Mouse (Mus musculus): Measurements from ENCODE around the gene Hmgb2.
"Not testable (repeated sequence)": the region's sequence is repeated elsewhere in the genome, so short reads cannot be mapped to it uniquely, and the experiment has no call there.

Gene Hmgb2

DNA sequence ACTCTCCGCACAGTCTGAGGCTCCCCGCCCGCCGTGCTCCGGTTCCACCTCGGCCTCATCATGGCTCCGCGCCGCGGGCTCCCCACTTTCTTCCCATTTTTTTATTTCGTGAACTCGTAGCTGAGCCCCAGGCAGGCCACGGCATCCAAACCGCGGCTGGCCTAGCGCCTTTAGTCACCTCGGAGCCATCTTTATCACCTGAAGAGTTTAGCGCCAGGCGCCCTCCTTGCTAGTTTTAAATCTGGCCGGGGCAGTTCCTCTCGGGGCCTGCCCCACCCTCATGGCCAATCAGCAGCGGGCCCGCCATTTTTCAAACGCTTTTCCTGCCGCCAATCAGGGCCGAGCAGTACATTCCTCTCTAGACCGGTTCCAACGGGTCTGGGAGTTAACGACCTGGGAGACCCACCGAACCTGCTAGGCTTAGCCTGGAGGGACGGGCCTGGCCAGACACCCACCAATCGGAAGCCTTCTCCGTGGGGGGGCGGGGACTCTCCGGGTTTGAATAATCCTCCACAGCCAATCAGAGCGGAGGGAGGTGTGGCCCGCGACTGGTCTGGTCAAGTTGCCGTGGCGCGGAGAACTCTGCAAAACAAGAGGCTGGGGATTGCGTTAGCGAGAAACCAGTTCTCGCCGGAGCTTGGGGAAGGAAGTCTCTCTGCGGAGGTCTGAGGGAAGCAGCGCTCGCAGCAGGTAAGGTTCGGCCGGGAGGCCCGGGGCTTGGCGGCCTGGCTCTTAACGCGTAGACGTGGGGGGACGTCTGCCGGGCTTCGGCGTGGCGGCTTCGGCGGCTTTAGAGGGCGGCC is at the start of gene Hmgb2:
Gene Hmgb2 (plus strand): TSS at position 592 of the 803 bp plus-strand sequence.
- DNase-seq (ENCODE audit: low read depth, low spot score), result peak; percentile 99

DNA sequence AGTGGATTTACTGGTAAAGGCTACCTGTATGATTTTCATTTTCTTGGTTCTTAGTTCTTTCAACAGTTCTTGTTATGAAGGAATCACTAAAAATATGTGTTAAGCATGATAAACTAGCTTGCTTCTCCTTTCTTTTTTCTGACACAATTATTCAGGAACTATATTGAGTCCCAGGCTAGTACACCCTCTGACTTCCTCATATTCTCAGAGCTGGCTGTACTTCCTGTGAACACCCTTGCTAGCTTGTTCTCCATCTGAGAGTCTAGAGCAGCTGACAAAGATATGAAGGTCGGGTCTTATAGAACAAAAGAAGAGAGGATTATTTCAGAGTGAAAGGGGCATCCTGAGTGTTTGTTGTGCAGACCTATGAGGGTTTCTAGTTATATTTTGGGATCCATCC is 48.9 kb upstream of the Hmgb2 start:
- no peak for DNase-seq (ENCODE audit: low read depth, low spot score)

DNA sequence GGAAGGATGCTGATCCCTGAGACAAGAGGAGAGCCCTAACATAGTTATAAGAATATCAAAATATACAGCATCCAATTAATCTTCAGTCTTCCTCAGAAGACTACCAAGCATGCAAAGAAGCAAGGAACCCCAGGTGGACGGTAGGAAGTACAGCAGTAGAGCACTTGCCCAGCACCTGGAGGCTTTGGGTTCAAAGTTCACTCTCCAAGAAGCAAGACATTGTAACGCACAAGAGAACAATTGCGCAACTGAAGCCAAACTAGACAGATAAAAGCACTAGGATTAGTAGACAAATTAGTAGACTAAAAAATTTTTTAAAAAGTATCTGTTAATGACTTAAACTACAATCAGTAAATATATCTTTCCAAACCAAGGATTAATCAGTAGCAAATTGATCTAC is 48.0 kb upstream of the Hmgb2 start:
- no peak for DNase-seq (ENCODE audit: low read depth, low spot score)

DNA sequence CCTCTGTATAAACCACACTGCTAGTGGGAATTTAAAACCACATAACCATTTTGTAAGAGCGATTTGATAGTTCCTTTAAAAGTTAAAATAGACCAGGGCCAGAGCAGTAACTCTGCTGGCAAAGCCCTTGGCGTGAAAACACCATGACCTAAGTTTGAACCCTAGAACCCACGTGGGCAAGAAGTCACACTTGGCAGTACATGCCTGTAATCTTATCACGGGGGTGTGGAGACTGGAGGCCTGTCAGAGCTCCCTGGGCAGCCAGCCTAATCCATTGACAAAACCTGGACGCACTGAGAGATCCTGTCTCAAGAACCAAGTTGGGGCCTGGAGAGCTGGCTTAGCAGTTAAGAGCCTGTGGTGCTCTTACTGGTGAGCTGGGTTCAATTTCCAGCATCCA is 43.1 kb upstream of the Hmgb2 start:
- peak; percentile 95 for DNase-seq (ENCODE audit: low read depth, low spot score)

DNA sequence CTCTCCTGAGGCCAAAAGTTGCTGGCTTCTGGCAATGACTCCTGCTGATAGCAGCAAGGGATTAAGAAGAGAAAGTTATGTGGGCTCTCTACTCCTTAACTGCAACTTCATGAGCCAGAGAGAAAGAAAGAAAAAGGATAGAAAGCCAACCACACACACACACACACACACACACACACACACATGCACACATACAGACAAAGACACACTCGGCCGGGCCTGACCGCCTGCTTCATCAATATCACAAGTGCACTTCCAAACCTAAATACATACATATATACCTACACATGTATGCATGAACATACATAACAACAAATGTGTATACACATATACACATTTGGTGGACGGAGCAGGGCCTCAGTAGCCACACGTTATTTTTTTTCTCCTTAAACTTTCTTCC is 40.8 kb upstream of the Hmgb2 start:
- no peak for DNase-seq (ENCODE audit: low read depth, low spot score)

DNA sequence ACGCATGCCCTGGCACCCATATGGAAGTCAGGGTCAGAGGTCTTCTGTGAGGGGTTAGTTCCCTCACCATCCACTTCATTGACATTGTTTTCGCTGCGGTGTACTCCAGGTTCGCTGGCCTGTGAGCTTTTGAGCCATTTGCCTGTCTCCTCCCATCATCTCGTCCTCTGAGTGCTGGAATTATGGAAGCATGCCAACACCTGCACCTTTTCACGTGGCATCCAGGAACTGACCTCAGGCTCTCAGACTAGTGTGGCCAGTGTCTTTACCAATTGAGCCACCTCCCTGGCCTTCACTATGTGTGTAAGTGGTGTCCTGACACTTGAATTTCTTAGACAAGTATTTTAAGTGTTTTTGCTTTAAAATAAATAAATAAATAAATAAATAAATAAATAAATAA is 38.0 kb upstream of the Hmgb2 start:
- DNase-seq (ENCODE audit: low read depth, low spot score), result no peak

DNA sequence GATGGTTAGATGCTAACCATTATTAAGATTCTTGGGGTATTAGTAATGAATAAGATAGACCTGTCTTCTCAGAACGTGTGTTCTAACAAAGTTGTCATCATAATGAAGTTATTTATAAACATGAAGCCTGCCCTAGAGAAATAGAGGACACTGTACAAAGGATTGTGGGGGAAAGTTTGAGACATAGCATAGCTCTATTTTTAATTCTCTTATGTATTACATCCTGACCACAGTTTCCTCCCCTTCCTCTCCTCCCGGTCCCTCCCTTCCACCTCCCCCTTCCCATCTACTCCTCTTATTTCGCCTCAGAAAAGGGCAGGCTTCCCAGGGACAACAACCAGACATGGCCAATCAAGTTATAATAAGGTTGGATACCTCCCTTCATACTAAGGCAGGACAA is 33.3 kb upstream of the Hmgb2 start:
- no peak for DNase-seq (ENCODE audit: low read depth, low spot score)

DNA sequence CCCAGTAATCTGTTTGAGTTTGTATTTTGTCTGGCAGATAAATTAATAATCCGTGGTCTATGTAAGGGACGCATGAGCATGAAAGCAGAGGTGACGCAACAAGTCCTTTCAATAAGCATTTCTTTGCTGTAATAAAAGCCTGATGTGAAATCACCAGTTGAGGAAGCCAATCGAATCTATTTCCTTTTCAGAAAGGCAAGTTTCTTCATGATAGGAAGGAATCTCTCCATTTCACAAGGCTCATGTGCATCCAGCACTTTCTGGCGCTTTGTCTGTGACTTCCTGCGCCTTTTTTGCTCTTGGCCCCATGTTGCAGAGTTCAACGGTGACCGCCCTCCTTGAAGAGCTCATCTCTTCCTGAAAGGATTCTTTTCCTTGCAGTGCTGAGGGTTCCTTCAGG is 32.0 kb upstream of the Hmgb2 start:
- DNase-seq (ENCODE audit: low read depth, low spot score), result no peak

DNA sequence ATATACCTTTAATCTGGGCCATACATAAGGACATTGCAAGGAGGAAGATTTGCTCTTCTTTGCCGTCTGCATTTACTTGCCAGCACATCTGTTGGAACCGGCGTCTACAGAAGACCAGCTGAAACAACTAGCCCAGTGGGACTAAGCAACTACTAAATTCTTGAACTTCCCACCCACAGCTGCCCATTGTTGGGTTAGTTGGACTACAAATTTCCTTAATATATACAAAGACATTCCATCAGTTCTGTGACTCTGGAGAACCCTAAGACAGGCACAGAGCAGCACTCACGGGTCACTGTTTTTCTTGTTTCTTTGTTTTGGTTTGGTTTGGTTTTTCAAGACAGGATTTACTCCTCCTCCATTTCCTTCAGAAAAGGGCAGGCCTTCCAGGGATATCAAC is 31.1 kb upstream of the Hmgb2 start:
- no peak for DNase-seq (ENCODE audit: low read depth, low spot score)

DNA sequence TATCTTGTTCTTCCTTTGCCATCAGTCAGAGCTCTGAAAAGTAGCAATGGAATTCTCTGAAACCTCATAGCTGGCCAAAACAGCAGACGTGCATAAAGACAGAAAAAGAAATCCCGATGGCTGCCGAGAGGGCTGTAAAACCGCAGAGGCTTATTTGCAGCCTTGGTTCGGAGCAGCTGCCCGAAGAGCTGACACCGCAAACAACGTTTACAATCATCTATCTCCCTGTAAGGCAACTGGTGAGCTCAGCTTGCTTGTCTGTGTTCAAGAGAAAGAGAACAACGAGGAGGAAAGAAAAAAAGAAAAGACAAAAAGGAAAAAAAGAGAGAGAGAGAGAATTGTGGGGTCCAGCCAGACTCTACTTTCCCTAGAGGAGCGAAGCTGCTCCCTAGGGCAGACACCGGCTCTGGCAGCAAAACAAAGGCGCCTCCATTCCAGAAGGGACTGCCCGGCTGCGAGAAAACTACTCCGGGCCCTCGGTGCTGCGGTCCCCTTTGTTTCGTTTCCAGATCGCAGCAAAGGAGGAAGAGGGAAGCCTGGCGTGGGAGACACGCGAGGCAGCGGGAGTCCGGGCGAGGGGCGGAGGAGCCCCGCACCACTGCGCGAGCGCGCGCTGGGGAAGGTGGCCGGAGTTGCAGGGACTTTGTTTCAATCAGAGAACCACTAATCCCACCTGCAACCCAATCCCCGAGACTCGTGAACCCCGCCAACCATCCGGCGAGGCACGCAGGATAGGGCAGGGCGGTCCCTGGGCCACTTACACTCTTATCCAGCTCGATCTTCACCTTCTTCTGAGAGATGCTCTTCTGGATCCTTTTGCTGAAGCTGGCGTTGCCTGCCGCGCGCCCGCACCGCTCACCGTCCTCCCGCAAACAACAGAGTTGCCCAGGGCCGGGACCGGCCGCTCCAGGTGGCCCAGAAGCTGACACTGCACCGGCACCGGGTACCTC is 24.9 kb upstream of the Hmgb2 start:
- no peak for DNase-seq (ENCODE audit: low read depth, low spot score)

DNA sequence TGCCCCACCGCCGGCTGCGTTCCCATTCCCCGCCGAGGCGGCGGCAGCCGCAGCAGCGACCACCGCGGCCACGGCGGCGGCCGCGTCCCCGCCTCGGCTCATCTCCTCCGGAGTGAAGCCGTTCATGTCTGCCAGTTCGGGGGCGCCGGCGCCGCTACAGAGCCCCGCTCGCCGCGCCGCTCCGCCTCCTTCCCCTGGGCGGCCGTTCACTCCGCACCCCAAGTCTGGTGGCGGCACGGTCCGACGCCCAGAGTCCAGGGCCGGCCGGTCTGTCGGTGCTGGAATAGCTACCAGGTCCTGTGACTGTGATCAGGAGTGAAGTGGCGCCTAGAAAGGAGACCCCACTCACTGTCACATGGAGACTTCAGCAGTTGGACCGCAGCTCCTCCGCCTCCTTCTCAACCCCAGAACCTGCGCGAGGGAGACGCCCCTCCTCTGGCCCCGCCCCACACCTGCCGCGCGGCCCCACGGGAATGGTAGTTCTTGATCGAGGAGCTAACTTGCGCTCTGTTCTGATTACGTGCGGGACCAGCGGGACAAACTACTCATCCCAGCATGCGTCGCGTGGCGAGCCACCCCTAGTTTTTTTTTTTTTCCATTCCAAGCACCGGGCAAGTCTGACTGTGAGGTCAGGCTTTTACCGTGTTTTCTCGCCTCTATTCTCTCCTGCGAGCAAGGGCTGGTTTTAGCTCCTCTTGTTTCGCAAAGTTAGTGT is 24.1 kb upstream of the Hmgb2 start, which contains the start of gene Sap30:
Gene Sap30 (minus strand): TSS at position 420 of the 715 bp plus-strand sequence.
- DNase-seq (ENCODE audit: low read depth, low spot score), result peak; percentile 94

DNA sequence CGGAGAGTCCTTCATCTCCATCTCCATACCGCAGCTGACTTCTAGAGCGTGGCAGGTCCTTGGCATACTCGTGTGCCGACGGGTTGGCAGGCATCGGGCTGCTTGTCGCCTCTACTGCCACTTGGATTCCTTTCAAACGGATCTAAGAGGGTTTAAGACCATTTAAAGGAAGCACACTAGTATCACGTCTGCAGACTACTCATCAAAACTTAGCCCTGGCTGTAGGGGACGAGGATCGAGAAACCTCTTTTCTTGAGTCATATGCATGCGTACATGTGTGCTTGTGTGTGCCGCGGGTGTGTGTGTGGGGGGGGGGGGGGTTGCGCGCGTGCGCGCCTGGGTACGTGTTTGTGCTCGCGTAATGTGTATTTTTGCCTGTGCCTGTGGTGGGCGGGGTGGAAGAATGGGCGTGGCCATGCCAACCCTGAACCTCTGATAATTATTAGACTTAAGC is 23.4 kb upstream of the Hmgb2 start:
- DNase-seq (ENCODE audit: low read depth, low spot score), result peak; percentile 56

DNA sequence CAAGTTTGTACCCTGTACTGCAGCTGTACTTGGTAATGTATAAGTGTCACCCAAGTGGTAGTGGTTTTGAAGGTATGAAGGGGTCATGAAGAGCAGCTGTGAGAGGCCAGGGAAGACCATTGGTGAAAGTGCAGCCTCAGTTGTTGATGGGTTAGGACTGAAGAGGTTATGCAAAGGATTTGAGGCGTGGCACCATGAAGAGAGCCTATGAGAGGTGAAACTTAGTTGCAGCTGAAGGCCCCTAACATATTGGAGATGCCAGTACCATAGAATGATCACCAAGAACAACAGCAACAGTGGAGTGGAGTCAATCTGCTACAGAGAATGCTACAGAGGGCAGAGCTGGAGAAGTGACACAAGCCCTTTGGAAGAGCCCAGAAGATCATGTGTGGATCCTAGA is 22.3 kb upstream of the Hmgb2 start:
- no peak for DNase-seq (ENCODE audit: low read depth, low spot score)

DNA sequence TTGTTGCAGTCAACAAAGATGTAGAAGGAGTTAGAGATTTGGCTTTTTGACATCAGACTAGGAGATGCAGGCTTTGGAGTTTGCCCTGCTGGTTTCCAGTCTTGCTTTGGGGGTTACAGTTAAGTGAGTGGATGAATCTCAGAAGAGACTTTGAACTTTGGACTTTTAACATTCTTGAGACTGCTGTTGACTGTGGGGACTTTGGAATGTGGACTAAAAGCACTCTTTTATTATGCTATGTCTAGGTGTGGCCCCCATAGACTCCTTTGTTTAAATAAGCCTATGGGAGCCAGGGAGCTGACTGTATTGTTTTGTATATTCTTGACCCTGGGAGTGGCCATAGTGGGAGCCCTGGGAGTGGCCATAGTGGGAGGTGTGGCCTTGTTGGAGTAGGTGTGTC is 21.8 kb upstream of the Hmgb2 start:
- no peak for DNase-seq (ENCODE audit: low read depth, low spot score)

DNA sequence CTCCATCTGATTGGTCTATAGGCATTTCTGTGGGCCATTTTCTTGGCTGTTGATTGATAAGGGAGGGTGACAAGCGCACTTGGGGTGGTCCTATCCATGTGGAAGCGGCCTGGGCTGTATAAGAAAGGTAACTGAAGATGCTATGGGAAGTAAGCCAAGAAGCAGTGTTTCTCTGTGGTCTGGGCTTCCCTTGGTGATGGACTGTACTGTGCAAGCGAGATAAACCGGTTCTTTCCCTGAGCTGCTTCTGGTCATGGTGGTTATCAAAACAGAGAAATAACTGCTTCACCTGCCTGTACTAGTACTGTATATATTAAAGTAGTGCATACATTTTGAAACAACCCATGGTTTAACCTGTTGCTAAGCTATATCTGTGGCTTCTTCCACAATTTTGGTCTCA is 19.8 kb upstream of the Hmgb2 start:
- no peak for DNase-seq (ENCODE audit: low read depth, low spot score)

DNA sequence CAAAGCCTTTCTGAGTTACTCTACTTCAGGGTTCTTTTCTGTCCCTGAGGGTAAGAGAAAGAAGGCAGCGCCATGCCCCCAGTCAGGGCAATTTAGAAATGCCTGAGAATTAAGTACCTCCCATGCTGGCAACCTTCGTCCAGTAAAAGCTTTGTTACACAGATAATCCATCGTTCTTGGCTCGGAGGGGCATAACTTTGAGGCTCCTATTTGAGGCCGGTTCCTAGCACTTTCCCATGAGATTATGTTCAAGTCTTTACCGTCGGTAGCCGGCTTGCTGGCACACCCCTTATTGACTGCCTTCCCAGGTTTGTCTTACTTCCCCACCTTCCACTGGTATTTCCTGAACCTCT is 13.2 kb upstream of the Hmgb2 start:
- no peak for DNase-seq (ENCODE audit: low read depth, low spot score)

DNA sequence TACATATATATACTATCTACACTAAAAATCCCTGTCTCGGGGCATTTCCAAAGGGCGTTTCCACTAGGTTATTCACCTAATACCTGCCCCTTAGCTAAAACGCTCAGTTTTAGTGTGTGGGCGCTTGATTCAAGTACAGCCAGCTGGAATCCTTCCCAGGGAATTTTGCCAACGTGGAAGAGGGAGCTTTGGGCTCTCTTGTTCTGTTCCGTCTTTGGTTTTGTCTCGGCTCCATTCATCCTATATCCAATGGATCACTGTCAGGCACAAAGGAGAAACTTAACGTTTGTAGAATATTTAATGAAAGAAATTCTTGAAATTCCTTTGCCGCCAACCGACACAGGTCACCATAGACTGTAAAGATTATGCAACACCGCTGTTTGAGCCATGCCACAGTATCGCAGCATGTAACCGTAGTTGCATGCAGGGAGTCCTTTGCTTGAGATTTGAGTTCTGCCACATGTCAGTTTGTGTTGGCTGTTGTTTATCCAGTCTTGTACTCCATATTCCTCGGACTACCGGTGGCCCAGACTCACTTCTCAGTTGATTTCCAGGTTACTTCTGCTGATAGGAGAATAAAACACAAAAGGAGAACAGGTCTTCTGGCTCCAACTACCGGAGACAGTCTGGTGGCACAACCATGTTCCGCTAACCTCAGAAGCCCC is 12.7 kb upstream of the Hmgb2 start:
- DNase-seq (ENCODE audit: low read depth, low spot score), result no peak

DNA sequence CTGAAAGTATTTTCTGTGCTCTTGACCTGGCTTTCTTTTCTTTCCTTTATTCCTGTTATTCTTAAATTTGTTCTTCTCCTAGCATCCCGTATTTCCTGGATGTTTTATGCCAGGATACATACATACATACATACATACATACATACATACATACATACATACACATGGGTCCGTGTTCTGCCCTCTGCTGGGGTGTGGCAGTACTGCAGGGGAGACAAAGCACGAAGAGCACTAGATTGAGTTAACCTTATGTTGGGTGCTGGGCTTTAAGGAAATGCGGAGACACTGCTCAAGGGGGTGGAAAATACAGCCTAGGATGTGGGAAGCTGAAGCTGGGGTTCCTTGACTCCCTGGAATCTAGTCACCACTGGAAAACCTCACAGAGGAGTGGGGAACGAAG is 8.1 kb upstream of the Hmgb2 start:
- no peak for DNase-seq (ENCODE audit: low read depth, low spot score)

DNA sequence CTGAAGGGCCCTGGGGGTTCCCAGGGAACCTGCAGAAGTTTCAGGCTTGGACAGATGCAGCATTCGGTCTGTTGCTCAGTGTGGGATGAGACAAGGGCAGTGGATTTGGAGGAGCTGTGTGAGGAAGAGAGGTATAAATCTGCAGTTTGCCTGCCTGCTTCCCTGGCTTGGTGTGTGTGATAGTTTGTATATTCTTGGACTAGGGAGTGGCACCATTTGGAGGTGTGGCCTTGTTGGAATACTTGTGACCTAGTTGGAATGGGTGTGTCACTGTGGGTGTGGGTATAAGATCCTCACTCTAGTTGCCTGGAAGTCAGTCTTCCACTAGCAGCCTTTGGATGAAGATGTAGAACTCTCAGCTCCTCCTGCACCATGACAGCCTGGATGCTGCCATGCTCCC is 6.2 kb upstream of the Hmgb2 start:
- DNase-seq (ENCODE audit: low read depth, low spot score), result not testable (repeated sequence)

DNA sequence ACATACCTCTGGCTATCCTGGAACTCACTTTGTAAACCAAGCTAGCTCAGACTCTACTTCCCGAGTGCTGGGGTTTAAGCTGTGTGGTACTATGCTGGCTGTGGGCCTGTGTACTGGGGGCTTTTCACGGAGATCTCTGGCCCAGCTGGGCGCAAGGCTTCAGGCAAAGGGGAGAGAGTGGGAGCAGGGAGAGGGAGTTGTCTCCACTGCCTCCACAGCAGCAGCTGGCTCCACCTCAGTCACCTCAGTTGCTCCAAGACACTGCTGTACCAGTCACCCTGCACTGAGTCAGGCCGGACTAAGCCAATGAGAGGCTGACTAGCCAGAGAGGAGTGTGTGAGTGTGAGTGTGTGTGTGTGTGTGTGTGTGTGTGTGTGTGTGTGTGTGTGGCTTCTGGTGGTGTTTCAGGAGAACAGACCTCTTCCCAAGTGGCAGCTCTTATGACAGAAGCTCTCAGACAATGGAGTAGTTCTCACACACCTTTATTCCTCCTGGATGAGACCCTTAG is 4.1 kb upstream of the Hmgb2 start:
- no peak for DNase-seq (ENCODE audit: low read depth, low spot score)

DNA sequence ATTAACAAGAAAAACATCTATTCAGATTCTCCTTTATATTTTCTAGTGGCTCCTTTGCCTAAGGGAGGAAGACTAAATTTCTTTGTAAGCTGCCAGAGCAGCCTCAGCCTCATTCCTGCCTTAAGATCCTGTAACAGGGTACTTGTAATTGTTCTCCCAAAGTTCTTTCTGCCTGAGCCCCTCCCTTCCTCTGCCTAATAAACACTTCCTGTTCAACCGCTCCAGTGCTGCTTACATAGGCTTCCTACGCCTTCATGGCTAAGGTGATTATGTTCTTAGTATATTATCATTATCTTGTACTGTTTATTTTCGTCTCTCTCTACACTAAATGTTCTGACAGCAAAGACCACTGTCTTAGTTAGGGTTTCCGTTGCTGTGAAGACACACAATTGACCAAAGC is 3.0 kb upstream of the Hmgb2 start:
- no peak for DNase-seq (ENCODE audit: low read depth, low spot score)
